Mouse (Mus musculus) bone marrow macrophage, adult 2 months (primary cell): ENCODE results near the gene Cd177.

Experiments used
- CTCF ChIP-seq: IDR thresholded peaks from 2 replicates; pipeline ENCODE4 v1.5.1; 2012; ENCODE audit warnings: low read depth, mild to moderate bottlenecking, low read length, moderate library complexity
- POLR2A ChIP-seq: IDR thresholded peaks from 2 replicates; pipeline ENCODE4 v1.6.1; 2012; ENCODE audit warnings: mild to moderate bottlenecking, low read depth, low read length, borderline replicate concordance

DNA sequence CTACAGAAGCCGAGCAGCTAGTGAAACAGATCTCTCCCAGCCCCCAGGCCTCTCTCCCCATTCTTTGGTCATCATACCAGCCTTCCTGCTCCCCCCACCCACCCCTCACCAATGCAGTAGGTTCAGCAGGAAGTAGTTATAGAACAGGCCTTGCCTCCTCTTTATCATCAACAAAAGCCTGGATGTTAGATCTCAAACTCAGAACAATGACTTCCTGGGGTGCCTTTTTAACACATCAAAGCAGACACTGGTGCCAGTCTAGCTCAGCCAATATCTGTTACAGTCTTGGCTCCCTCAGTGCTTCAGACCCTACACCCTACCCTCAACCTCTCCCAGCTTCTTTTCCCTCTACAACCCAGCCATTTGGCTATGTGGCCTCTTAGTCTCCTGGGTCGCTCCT lies 48.9 kb upstream of the Cd177 start:
- TF ChIP-seq POLR2A (no peak), CTCF (no peak)
